Mouse (Mus musculus): ENCODE data around the gene Pcbp3. TPM values are rescaled to one million over a fixed set of nuclear protein-coding genes. Genes with fewer than 3 reads are reported as not detected.

Gene Pcbp3
- polyA plus RNA-seq, 1 experiment, result 1.3 TPM

GRCm38 (mm10) chr10:76860998-76861397 is 100.7 kb downstream of the Pcbp3 start:
- no peaks in the 10 kb centered on the region; the same call in 1 of the 2 replicates for H3K4me1 ChIP-seq
- peaks cover 8% of the 10 kb centered on the region for H3K27me3 ChIP-seq (replicated peaks)
- no peak for TF ChIP-seq GATA1 (IDR thresholded peaks at IDR 0.05; ENCODE audit: borderline replicate concordance, low read length)
- TF ChIP-seq FLI1 (IDR thresholded peaks at IDR 0.05; ENCODE audit: low read length), result no peak
- no peak overlapping the region for H3K4me3 ChIP-seq (replicated peaks)
- H3K36me3 ChIP-seq (replicated peaks; ENCODE audit: low read length), result no peaks in the 10 kb centered on the region
- H3K9me3 ChIP-seq, result no peaks in the 10 kb centered on the region

GRCm38 (mm10) chr10:76859355-76860127 is 102.1 kb downstream of the Pcbp3 start:
- Histone ChIP-seq H3K4me3 (replicated peaks) (no peak overlapping the region), H3K27me3 (replicated peaks) (peaks cover 8% of the 10 kb centered on the region), H3K4me1 (no peaks in the 10 kb centered on the region; the same call in 1 of the 2 replicates), H3K9me3 (no peaks in the 10 kb centered on the region), H3K36me3 (replicated peaks; ENCODE audit: low read length) (no peaks in the 10 kb centered on the region)
- TF ChIP-seq GATA1 (IDR thresholded peaks at IDR 0.05; ENCODE audit: borderline replicate concordance, low read length) (no peak), FLI1 (IDR thresholded peaks at IDR 0.05; ENCODE audit: low read length) (no peak)

- Histone ChIP-seq H3K27me3 (replicated peaks) (peaks cover 8% of the 10 kb centered on the region), H3K36me3 (replicated peaks; ENCODE audit: low read length) (no peaks in the 10 kb centered on the region)
Observed at GRCm38 (mm10) chr10:76857879-76858278, 103.8 kb downstream of the Pcbp3 start.

GRCm38 (mm10) chr10:76846480-76846879 is 115.2 kb downstream of the Pcbp3 start:
- no peaks in the 10 kb centered on the region for H3K36me3 ChIP-seq (replicated peaks; ENCODE audit: low read length)
- H3K9me3 ChIP-seq, result no peaks in the 10 kb centered on the region
- H3K4me1 ChIP-seq, result no peaks in the 10 kb centered on the region
- peaks cover 25% of the 10 kb centered on the region for H3K27me3 ChIP-seq (replicated peaks)
- no peak overlapping the region for H3K4me3 ChIP-seq (replicated peaks)
- TF ChIP-seq GATA1 (IDR thresholded peaks at IDR 0.05; ENCODE audit: borderline replicate concordance, low read length) (no peak), FLI1 (IDR thresholded peaks at IDR 0.05; ENCODE audit: low read length) (no peak)

More at GRCm38 (mm10) chr10:76857879-76858278, 103.8 kb downstream of the Pcbp3 start:
- H3K4me3 ChIP-seq (replicated peaks), result no peak overlapping the region
- TF ChIP-seq GATA1 (IDR thresholded peaks at IDR 0.05; ENCODE audit: borderline replicate concordance, low read length), result no peak
- TF ChIP-seq FLI1 (IDR thresholded peaks at IDR 0.05; ENCODE audit: low read length), result no peak
- H3K9me3 ChIP-seq, result no peaks in the 10 kb centered on the region
- no peaks in the 10 kb centered on the region; the same call in 1 of the 2 replicates for H3K4me1 ChIP-seq

- Histone ChIP-seq H3K9me3 (no peaks in the 10 kb centered on the region), H3K4me3 (replicated peaks) (no peak overlapping the region), H3K27me3 (replicated peaks) (peaks cover 30% of the 10 kb centered on the region), H3K4me1 (no peaks in the 10 kb centered on the region), H3K36me3 (replicated peaks; ENCODE audit: low read length) (no peaks in the 10 kb centered on the region)
- TF ChIP-seq FLI1 (IDR thresholded peaks at IDR 0.05; ENCODE audit: low read length), result no peak
- no peak for TF ChIP-seq GATA1 (IDR thresholded peaks at IDR 0.05; ENCODE audit: borderline replicate concordance, low read length)
Observed at GRCm38 (mm10) chr10:76844901-76845300, 116.8 kb downstream of the Pcbp3 start.

- Histone ChIP-seq H3K9me3 (no peaks in the 10 kb centered on the region), H3K4me1 (no peaks in the 10 kb centered on the region), H3K4me3 (replicated peaks) (no peak overlapping the region), H3K27me3 (replicated peaks) (peaks cover 30% of the 10 kb centered on the region), H3K36me3 (replicated peaks; ENCODE audit: low read length) (no peaks in the 10 kb centered on the region)
- TF ChIP-seq FLI1 (IDR thresholded peaks at IDR 0.05; ENCODE audit: low read length), result no peak
- no peak for TF ChIP-seq GATA1 (IDR thresholded peaks at IDR 0.05; ENCODE audit: borderline replicate concordance, low read length)
Observed at GRCm38 (mm10) chr10:76844365-76844764, 117.3 kb downstream of the Pcbp3 start.

- H3K27me3 ChIP-seq (replicated peaks), result peaks cover 24% of the 10 kb centered on the region
- H3K36me3 ChIP-seq (replicated peaks; ENCODE audit: low read length), result no peaks in the 10 kb centered on the region
- no peak overlapping the region for H3K4me3 ChIP-seq (replicated peaks)
- TF ChIP-seq GATA1 (IDR thresholded peaks at IDR 0.05; ENCODE audit: borderline replicate concordance, low read length), result no peak
- TF ChIP-seq FLI1 (IDR thresholded peaks at IDR 0.05; ENCODE audit: low read length), result no peak
- H3K4me1 ChIP-seq, result no peaks in the 10 kb centered on the region
- no peaks in the 10 kb centered on the region for H3K9me3 ChIP-seq
Observed at GRCm38 (mm10) chr10:76842087-76842486, 119.6 kb downstream of the Pcbp3 start.

- no peaks in the 10 kb centered on the region; the same call in 1 of the 2 replicates for H3K4me1 ChIP-seq
- H3K4me3 ChIP-seq (replicated peaks), result no peak overlapping the region
- TF ChIP-seq GATA1 (IDR thresholded peaks at IDR 0.05; ENCODE audit: borderline replicate concordance, low read length) (no peak), FLI1 (IDR thresholded peaks at IDR 0.05; ENCODE audit: low read length) (no peak)
- H3K27me3 ChIP-seq (replicated peaks), result peaks cover 22% of the 10 kb centered on the region
- no peaks in the 10 kb centered on the region for H3K9me3 ChIP-seq
- H3K36me3 ChIP-seq (replicated peaks; ENCODE audit: low read length), result no peaks in the 10 kb centered on the region
Observed at GRCm38 (mm10) chr10:76841220-76841619, 120.5 kb downstream of the Pcbp3 start.

GRCm38 (mm10) chr10:76840566-76840965 is 121.1 kb downstream of the Pcbp3 start:
- Histone ChIP-seq H3K4me3 (replicated peaks) (no peak overlapping the region), H3K9me3 (no peaks in the 10 kb centered on the region), H3K36me3 (replicated peaks; ENCODE audit: low read length) (no peaks in the 10 kb centered on the region), H3K27me3 (replicated peaks) (peaks cover 19% of the 10 kb centered on the region), H3K4me1 (peaks cover 5% of the 10 kb centered on the region; the same call in 1 of the 2 replicates)
- TF ChIP-seq FLI1 (IDR thresholded peaks at IDR 0.05; ENCODE audit: low read length) (no peak), GATA1 (IDR thresholded peaks at IDR 0.05; ENCODE audit: borderline replicate concordance, low read length) (no peak)
